Mouse (Mus musculus) neural tube, embryonic 15.5 days (tissue): ENCODE measurements at regions not wholly inside any gene's neighbourhood (a gene's known extent, or its start where the extent isn't known, plus 50 kb on each side); places are given as distances from the start of the nearest gene placed in this dataset.

Source experiments
- ATAC-seq: fragments of 200-750 bp; cut with Nextera tagmentation; 2 replicates; pipeline ENCODE4 v1.8.0; 2017; ENCODE audit warnings: mild to moderate bottlenecking, moderate TSS enrichment, moderate library complexity; ENCODE audit not compliant: low FRiP score
- H3K27ac ChIP-seq: fragments of 300-500 bp; sonication (generic); replicated peaks from 2 replicates; pipeline ENCODE4 v1.5.1; 2015; ENCODE audit warnings: mild to moderate bottlenecking, inconsistent platforms
- H3K27me3 ChIP-seq: fragments of 300-500 bp; sonication (generic); replicated peaks from 2 replicates; pipeline ENCODE4 v1.6.1; 2015; ENCODE audit warnings: inconsistent platforms
- H3K36me3 ChIP-seq: fragments of 300-500 bp; sonication (generic); 2 replicates; pipeline ENCODE4 v1.6.1; 2015; ENCODE audit warnings: inconsistent platforms
- H3K4me1 ChIP-seq: fragments of 300-500 bp; sonication (generic); 2 replicates; pipeline ENCODE4 v1.6.1; 2015; ENCODE audit warnings: inconsistent platforms
- H3K4me2 ChIP-seq: fragments of 300-500 bp; sonication (generic); 2 replicates; pipeline ENCODE4 v1.6.1; 2015; ENCODE audit warnings: inconsistent platforms, mild to moderate bottlenecking, moderate library complexity
- H3K4me3 ChIP-seq: fragments of 300-500 bp; sonication (generic); replicated peaks from 2 replicates; pipeline ENCODE4 v1.5.1; 2015; ENCODE audit warnings: mild to moderate bottlenecking, inconsistent platforms
- H3K9ac ChIP-seq: fragments of 300-500 bp; sonication (generic); replicated peaks from 2 replicates; pipeline ENCODE4 v1.6.1; 2015; ENCODE audit warnings: mild to moderate bottlenecking, inconsistent platforms
- H3K9me3 ChIP-seq: fragments of 300-500 bp; sonication (generic); replicated peaks from 2 replicates; pipeline ENCODE4 v1.6.1; 2016; ENCODE audit warnings: inconsistent platforms
- WGBS: fragments of 180-500 bp; shearing (Covaris S2); methylation state at CpG from one replicate; pipeline ENCODE4 v1.1.7; 2015; ENCODE audit warnings: mixed read lengths; 5-methylcytosine and 5-hydroxymethylcytosine counted together

- H3K4me1 ChIP-seq = no peaks in the 10 kb centered on the region
- no peak overlapping the region for H3K27ac ChIP-seq
- H3K9me3 ChIP-seq = no peaks in the 10 kb centered on the region
- no peak overlapping the region for H3K4me3 ChIP-seq
- no peak overlapping the region for H3K9ac ChIP-seq
- no peaks in the 10 kb centered on the region for H3K27me3 ChIP-seq
- H3K36me3 ChIP-seq = no peaks in the 10 kb centered on the region
- WGBS = 97% methylated on average over 3 of the region's 3 CpGs
- H3K4me2 ChIP-seq = no peak overlapping the region
- ATAC-seq = no peak
Observed at GRCm38 (mm10) chr8:17687084-17687483, 1291.0 kb downstream of the Defb40 start.

GRCm38 (mm10) chr8:17664371-17665141 lies 1313.5 kb downstream of the Defb40 start:
- 16% methylated on average over 6 of the region's 6 CpGs for WGBS
- Histone ChIP-seq H3K9me3 (no peaks in the 10 kb centered on the region), H3K27ac (peak overlapping the region; percentile 69), H3K9ac (no peak overlapping the region), H3K4me3 (no peak overlapping the region), H3K36me3 (no peaks in the 10 kb centered on the region), H3K4me2 (no peak overlapping the region), H3K27me3 (no peaks in the 10 kb centered on the region), H3K4me1 (no peaks in the 10 kb centered on the region)
- peak; percentile 90 for ATAC-seq

GRCm38 (mm10) chr8:17659753-17660361 lies 1318.2 kb downstream of the Defb40 start:
- no peak overlapping the region for H3K4me2 ChIP-seq
- no peak for ATAC-seq
- 66% methylated on average over 6 of the region's 6 CpGs for WGBS

GRCm38 (mm10) chr8:17653786-17654185 lies 1324.3 kb downstream of the Defb40 start:
- Histone ChIP-seq H3K4me3 (no peak overlapping the region), H3K27me3 (no peaks in the 10 kb centered on the region), H3K9ac (no peak overlapping the region), H3K27ac (no peak overlapping the region), H3K9me3 (no peaks in the 10 kb centered on the region), H3K4me2 (no peak overlapping the region), H3K36me3 (no peaks in the 10 kb centered on the region), H3K4me1 (no peaks in the 10 kb centered on the region)
- no peak for ATAC-seq
- WGBS = 10% methylated on average over 2 of the region's 2 CpGs

More at GRCm38 (mm10) chr8:17659753-17660361, 1318.2 kb downstream of the Defb40 start:
- H3K4me3 ChIP-seq = no peak overlapping the region
- no peak overlapping the region for H3K9ac ChIP-seq
- H3K4me1 ChIP-seq = no peaks in the 10 kb centered on the region
- no peaks in the 10 kb centered on the region for H3K9me3 ChIP-seq
- no peaks in the 10 kb centered on the region for H3K36me3 ChIP-seq
- no peak overlapping the region for H3K27ac ChIP-seq
- no peaks in the 10 kb centered on the region for H3K27me3 ChIP-seq

GRCm38 (mm10) chr8:17647559-17647958 lies 1330.5 kb downstream of the Defb40 start:
- H3K27me3 ChIP-seq = no peaks in the 10 kb centered on the region
- H3K9ac ChIP-seq = no peak overlapping the region
- no peak overlapping the region for H3K4me3 ChIP-seq
- H3K36me3 ChIP-seq = no peaks in the 10 kb centered on the region
- H3K4me2 ChIP-seq = no peak overlapping the region
- no peak for ATAC-seq
- no peak overlapping the region for H3K27ac ChIP-seq
- no peaks in the 10 kb centered on the region for H3K9me3 ChIP-seq
- no peaks in the 10 kb centered on the region for H3K4me1 ChIP-seq

DNA sequence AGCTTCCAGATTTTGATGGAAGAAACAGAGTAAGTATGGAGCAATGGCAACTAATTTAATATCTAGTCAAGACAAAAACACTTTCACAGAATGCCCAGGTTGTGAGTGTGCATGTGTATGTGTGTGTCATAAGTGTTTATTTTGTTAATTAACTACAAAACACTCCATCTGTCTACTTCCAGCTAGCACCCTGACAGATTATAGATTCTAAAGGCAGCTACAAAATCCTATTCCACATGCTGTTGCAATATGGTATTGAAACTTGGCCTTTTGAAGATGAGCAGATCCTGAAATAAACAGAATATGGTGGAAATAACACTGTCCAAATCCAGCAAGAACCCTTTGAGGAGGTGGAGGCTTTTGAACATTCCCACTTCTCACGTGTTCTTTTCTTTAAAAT lies 1356.9 kb downstream of the Defb40 start:
- no peak for ATAC-seq
- Histone ChIP-seq H3K4me1 (no peaks in the 10 kb centered on the region), H3K9me3 (no peaks in the 10 kb centered on the region), H3K27ac (no peak overlapping the region), H3K9ac (no peak overlapping the region), H3K4me2 (no peak overlapping the region), H3K4me3 (no peak overlapping the region), H3K27me3 (no peaks in the 10 kb centered on the region), H3K36me3 (no peaks in the 10 kb centered on the region)
- WGBS = 59% methylated on average over 1 of the region's 1 CpGs

DNA sequence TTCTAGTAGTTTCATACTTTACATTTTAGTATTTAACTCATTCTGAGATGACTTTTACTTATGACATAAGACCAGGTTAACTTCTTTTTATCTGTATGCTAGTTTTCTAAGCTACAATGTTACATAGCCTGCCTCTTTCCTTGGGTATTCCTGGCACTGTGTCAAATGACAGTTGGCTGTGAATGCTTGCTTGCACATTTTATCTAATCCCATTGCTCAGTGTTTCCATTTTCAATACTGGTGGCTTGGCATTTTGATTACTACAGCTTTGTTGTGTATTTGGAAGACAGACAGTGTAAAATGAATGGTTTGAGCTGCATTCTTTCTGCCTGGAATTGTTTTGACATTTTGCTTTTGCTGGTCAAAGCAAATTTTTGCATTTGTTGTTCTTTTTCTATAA lies 1359.2 kb downstream of the Defb40 start:
- no peak overlapping the region for H3K4me3 ChIP-seq
- H3K4me1 ChIP-seq = no peaks in the 10 kb centered on the region
- no peak overlapping the region for H3K27ac ChIP-seq
- no peaks in the 10 kb centered on the region for H3K9me3 ChIP-seq
- no peak overlapping the region for H3K4me2 ChIP-seq
- no peaks in the 10 kb centered on the region for H3K36me3 ChIP-seq
- no peak overlapping the region for H3K9ac ChIP-seq
- no peaks in the 10 kb centered on the region for H3K27me3 ChIP-seq
- ATAC-seq = no peak

DNA sequence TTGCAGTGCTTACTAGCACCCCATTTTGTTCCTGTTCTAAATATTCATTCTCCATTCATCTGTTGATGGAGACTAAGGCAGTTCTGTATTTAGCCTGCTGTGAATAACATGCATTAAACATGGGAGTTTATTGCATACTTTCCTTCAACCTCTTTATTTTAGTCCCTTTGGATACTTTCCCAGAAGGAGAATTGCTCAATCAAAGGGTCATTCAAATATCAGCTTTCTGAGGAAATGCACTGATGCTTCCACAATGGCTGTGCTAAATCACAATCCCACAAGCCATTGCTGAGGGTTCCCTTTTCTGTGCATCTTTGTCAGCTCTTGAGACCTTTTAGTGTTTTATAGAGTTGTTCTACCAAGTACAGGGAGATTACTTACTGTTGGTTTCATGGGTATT lies 1359.9 kb downstream of the Defb40 start:
- Histone ChIP-seq H3K36me3 (no peaks in the 10 kb centered on the region), H3K9me3 (no peaks in the 10 kb centered on the region), H3K4me3 (no peak overlapping the region), H3K27me3 (no peaks in the 10 kb centered on the region), H3K27ac (no peak overlapping the region), H3K4me1 (no peaks in the 10 kb centered on the region), H3K4me2 (no peak overlapping the region), H3K9ac (no peak overlapping the region)
- ATAC-seq = peak; percentile 47; the same call in 1 of the 2 replicates

DNA sequence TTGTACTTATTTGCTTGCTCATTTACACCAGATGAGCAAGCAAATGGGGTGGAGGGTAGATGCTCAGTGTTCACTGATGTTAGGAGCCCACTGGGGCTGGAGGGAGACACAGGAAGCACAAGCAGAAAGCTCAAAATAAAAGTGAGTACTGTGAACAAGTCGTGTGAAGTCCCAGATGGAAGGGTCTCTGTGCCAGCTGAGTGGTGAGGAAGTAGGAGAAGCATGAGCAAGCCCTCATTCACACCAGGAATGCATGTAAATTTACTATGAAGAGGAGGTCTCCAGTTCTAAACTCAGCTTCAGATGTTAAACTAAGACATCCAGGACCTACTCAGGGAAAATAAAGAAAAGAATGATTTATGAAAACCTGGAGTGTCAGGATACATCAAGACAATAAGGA lies 1375.2 kb downstream of the Defb40 start:
- ATAC-seq = no peak
- Histone ChIP-seq H3K4me2 (no peak overlapping the region), H3K9ac (no peak overlapping the region), H3K27me3 (no peaks in the 10 kb centered on the region), H3K9me3 (0 out of 2 replicates have a peak, but pooled peaks cover 3% of the 10 kb centered on the region), H3K4me3 (no peak overlapping the region), H3K27ac (no peak overlapping the region), H3K4me1 (no peaks in the 10 kb centered on the region), H3K36me3 (no peaks in the 10 kb centered on the region)
- WGBS = 51% methylated on average over 1 of the region's 1 CpGs

DNA sequence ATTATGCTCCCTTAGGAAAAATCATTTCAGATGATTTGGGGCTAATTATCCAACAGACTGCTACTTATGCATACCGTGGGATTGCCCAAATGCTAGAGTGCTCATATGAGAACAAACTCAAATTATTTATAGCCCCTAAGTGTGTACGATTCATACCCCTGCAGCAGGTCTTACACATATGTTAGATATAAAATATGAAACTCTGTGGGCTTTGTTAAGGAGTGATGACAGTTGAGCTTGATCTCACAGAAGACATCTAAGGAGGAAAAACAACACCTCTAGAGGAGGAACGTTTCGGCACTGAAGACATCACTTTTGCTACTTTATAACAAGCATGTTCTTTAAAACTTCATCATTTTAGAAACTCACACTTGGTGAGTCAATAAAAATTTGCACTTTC lies 1379.3 kb downstream of the Defb40 start:
- no peaks in the 10 kb centered on the region for H3K9me3 ChIP-seq
- no peak overlapping the region for H3K27ac ChIP-seq
- H3K27me3 ChIP-seq = no peaks in the 10 kb centered on the region
- H3K4me3 ChIP-seq = no peak overlapping the region
- no peak overlapping the region for H3K9ac ChIP-seq
- H3K36me3 ChIP-seq = no peaks in the 10 kb centered on the region
- no peak overlapping the region for H3K4me2 ChIP-seq
- ATAC-seq = no peak
- no peaks in the 10 kb centered on the region for H3K4me1 ChIP-seq
- 80% methylated on average over 4 of the region's 4 CpGs for WGBS

GRCm38 (mm10) chr8:17596559-17596958 lies 1381.5 kb downstream of the Defb40 start:
- no peaks in the 10 kb centered on the region for H3K4me1 ChIP-seq
- no peaks in the 10 kb centered on the region for H3K36me3 ChIP-seq
- H3K27ac ChIP-seq = no peak overlapping the region
- no peaks in the 10 kb centered on the region for H3K27me3 ChIP-seq
- no peak overlapping the region for H3K9ac ChIP-seq
- H3K9me3 ChIP-seq = no peaks in the 10 kb centered on the region
- H3K4me2 ChIP-seq = no peak overlapping the region
- no peak for ATAC-seq
- H3K4me3 ChIP-seq = no peak overlapping the region

- Histone ChIP-seq H3K4me1 (no peaks in the 10 kb centered on the region), H3K9ac (no peak overlapping the region), H3K9me3 (no peaks in the 10 kb centered on the region), H3K4me2 (no peak overlapping the region), H3K27me3 (no peaks in the 10 kb centered on the region), H3K4me3 (no peak overlapping the region), H3K27ac (no peak overlapping the region), H3K36me3 (no peaks in the 10 kb centered on the region)
- no peak for ATAC-seq
- 46% methylated on average over 1 of the region's 1 CpGs for whole genome bisulfite sequencing
Observed at GRCm38 (mm10) chr8:17594607-17595006, 1383.4 kb downstream of the Defb40 start.
